Comparison of ENCODE assay signal across 10 mouse cellular contexts in the genomic region with DNA sequence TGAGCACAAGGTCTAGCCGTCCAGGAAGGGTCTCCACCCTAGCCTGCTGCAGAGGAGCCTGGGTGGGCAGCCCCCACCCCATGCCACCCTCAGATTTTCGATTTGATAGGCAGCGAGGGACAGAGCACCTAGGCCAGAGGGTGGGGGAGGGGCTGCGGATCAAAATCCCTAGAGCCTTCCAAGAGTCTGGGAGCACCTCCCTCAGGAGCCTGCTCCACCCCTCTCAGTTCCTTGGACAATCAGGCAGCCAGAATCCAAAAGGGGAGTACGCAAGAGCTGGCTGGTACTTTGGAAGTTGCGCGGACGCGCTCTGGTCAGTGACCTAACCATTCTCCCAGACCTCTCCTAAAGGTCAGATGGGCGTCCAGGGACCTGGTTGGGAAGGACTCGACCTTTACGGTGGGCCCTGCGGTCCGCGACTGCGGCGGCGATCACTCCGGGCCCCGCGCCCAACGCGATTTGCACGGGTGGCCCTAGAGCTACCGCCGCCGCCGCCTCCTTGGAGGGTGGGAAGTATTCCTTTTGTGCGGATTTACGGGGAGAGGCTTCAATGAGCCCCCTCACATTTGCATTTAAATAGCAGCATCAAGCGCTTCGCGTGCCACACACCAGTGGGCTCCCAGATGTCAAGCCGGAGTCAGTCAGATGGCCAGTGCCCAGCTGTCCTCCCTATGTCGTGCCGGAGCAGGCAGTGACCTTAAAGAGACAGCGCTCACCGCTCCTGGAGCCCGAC. TPM values are rescaled to one million over a fixed set of nuclear protein-coding genes. Genes with fewer than 3 reads are reported as not detected.
DNase-seq lines count a peak whose midpoint lies in the region; ATAC-seq and TF ChIP-seq lines count a peak whose summit lies in the region.
"Had no signal": no experiment of that assay in that cellular context is flagged by ENCODE, and none has a peak within 500 bp of the region (broad histone marks: within the 10 kb centered on the region; RNA-seq: fewer than 3 reads in every experiment).

No protein-coding gene starts in this region.

- H3K36me3 ChIP-seq in lung, postnatal 0 days (ENCODE audit: insufficient read depth, low read length), result no peaks in the 10 kb centered on the region
- H3K36me3 ChIP-seq in heart, embryonic 13.5 days, result no peaks in the 10 kb centered on the region
- peaks cover 13% of the 10 kb centered on the region for H3K36me3 ChIP-seq in limb, embryonic 14.5 days (ENCODE audit: control insufficient read depth, insufficient read depth, low read length)

- WGBS in lung, postnatal 0 days, result 2% methylated on average over 39 of the region's 39 CpGs
- 1% methylated on average over 39 of the region's 39 CpGs for WGBS in heart, embryonic 13.5 days
- 1% methylated on average over 32 of the region's 39 CpGs for WGBS in limb, embryonic 14.5 days

- H3K27ac ChIP-seq in lung, postnatal 0 days (ENCODE audit: low read length), result no peak overlapping the region
- no peak overlapping the region for H3K27ac ChIP-seq in heart, embryonic 13.5 days (replicated peaks)
- peak overlapping the region; percentile 82 for H3K27ac ChIP-seq in limb, embryonic 14.5 days (replicated peaks; ENCODE audit: low read depth, low read length)
- H3K27ac ChIP-seq: layer of hippocampus, adult 2 months had no signal

- ATAC-seq in lung, postnatal 0 days, result no peak
- no peak for ATAC-seq in heart, embryonic 13.5 days (ENCODE audit: extremely low read depth, insufficient number of reproducible peaks, low FRiP score, low TSS enrichment)
- ATAC-seq in limb, embryonic 14.5 days (ENCODE audit: low FRiP score, low read depth), result no peak

- H3K9ac ChIP-seq in lung, postnatal 0 days (replicated peaks; ENCODE audit: low read depth), result no peak overlapping the region
- H3K9ac ChIP-seq in heart, embryonic 13.5 days, result no peak overlapping the region
- H3K9ac ChIP-seq in limb, embryonic 14.5 days (ENCODE audit: low read depth, low read length, severe bottlenecking), result peak overlapping the region; percentile 70

- no peaks in the 10 kb centered on the region for H3K9me3 ChIP-seq in lung, postnatal 0 days (ENCODE audit: low read length)
- H3K9me3 ChIP-seq in heart, embryonic 13.5 days, result no peaks in the 10 kb centered on the region
- H3K9me3 ChIP-seq in limb, embryonic 14.5 days (ENCODE audit: control insufficient read depth, low read length), result no peaks in the 10 kb centered on the region

- 0 out of 2 replicates have a peak overlapping the region, but pooled peaks have one; percentile 10 for H3K4me3 ChIP-seq in lung, postnatal 0 days (ENCODE audit: low read depth, low read length)
- H3K4me3 ChIP-seq in heart, embryonic 13.5 days, result peak overlapping the region; percentile 27
- peak overlapping the region; percentile 84 for H3K4me3 ChIP-seq in limb, embryonic 14.5 days (replicated peaks; ENCODE audit: low read length)
- H3K4me3 ChIP-seq: layer of hippocampus, adult 2 months had no signal

- TF ChIP-seq CTCF in lung, postnatal 0 days (IDR thresholded peaks at IDR 0.05), result no peak

- H3K4me1 ChIP-seq in lung, postnatal 0 days (ENCODE audit: insufficient read depth, low read depth, low read length), result peaks cover 10% of the 10 kb centered on the region; the same call in 1 of the 2 replicates
- peaks cover 64% of the 10 kb centered on the region for H3K4me1 ChIP-seq in heart, embryonic 13.5 days
- peaks cover 47% of the 10 kb centered on the region for H3K4me1 ChIP-seq in limb, embryonic 14.5 days (ENCODE audit: control insufficient read depth, insufficient read depth, low read length)

- H3K4me2 ChIP-seq in lung, postnatal 0 days (replicated peaks; ENCODE audit: low read depth, low read length), result no peak overlapping the region
- peak overlapping the region; percentile 49 for H3K4me2 ChIP-seq in heart, embryonic 13.5 days
- H3K4me2 ChIP-seq in limb, embryonic 14.5 days (replicated peaks; ENCODE audit: low read depth, low read length, severe bottlenecking), result peak overlapping the region; percentile 91

- DNase-seq in lung, postnatal 0 days (ENCODE audit: low spot score), result no peak
- no peak for DNase-seq in lung, adult 18-20 months
- DNase-seq in limb, embryonic 14.5 days (ENCODE audit: low spot score), result no peak
- DNase-seq in yolk sac, embryonic 10.5 days (ENCODE audit: low spot score), result peak; percentile 17
- no peak for DNase-seq in testis, postnatal 10 days (ENCODE audit: low spot score)
- no peak for DNase-seq in adrenal gland, adult 2 months
- no peak for DNase-seq in cerebellum, adult 9-10 months

- peaks cover 98% of the 10 kb centered on the region for H3K27me3 ChIP-seq in lung, postnatal 0 days (replicated peaks; ENCODE audit: insufficient read depth, low read length)
- peaks cover 98% of the 10 kb centered on the region for H3K27me3 ChIP-seq in heart, embryonic 13.5 days (replicated peaks)
- peaks cover 53% of the 10 kb centered on the region for H3K27me3 ChIP-seq in limb, embryonic 14.5 days (ENCODE audit: control insufficient read depth, insufficient read depth, low read length)

- no peak for TF ChIP-seq EP300 in lung, postnatal 0 days (IDR thresholded peaks at IDR 0.05)

- no peak for TF ChIP-seq POLR2A in limb, embryonic 14.5 days (IDR thresholded peaks at IDR 0.05; ENCODE audit: borderline replicate concordance, extremely low read depth, insufficient read depth, insufficient read length)

RNA-seq across cellular contexts. Expression of a gene that starts 2.8 kb away (rescaled TPM):
- not detected in 2 replicates for polyA plus RNA-seq in lung, postnatal 0 days (2015; fragmentation: Nextera tagmentation; extraction: Ambion mirVana)
- polyA plus RNA-seq in heart, embryonic 13.5 days (2015; fragmentation: Nextera tagmentation; extraction: Ambion mirVana), result 0.52 and 0.60 TPM in 2 replicates
- polyA plus RNA-seq in limb, embryonic 14.5 days (2012; rRNA removed), result 80.3 and 93.2 TPM in 2 replicates
- 15.3 and 17.8 TPM in 2 replicates for polyA plus RNA-seq in limb, embryonic 14.5 days (2014; fragmentation: Nextera tagmentation; extraction: Ambion mirVana)
- 1 to 10 TPM; 4.5 to 8.7 TPM for total RNA-seq in adrenal gland, adult 2 months (2021)
- polyA plus RNA-seq in adrenal gland, adult 2 months (2012; rRNA removed), result 3.7 and 5.0 TPM in 2 replicates
- total RNA-seq: megakaryocyte-erythroid progenitor cell, adult 5-6 weeks had no signal

Comparison
In these comparisons a context has a peak if more than half of its experiments do, and no peak if none do; other contexts are left out.
1. H3K4me3 ChIP-seq: peak in every context shown above with its lines; median percentile 84 in limb, embryonic 14.5 days; 27 in heart, embryonic 13.5 days; 10 in lung, postnatal 0 days.